Mouse (Mus musculus) cerebellum, adult 2 months (tissue): ENCODE results near the gene Smyd5.

Source experiments
- CTCF ChIP-seq: fragments of 200-500 bp; IDR thresholded peaks from 2 replicates; pipeline ENCODE4 v1.5.1; 2011; ENCODE audit warnings: low read depth, mild to moderate bottlenecking, control low read depth, low read length, moderate library complexity, borderline replicate concordance; ENCODE audit not compliant: insufficient read depth
- POLR2A ChIP-seq: fragments of 200-500 bp; IDR thresholded peaks from 2 replicates; pipeline ENCODE4 v1.6.1; 2011; ENCODE audit warnings: low read length, control low read depth, borderline replicate concordance; ENCODE audit not compliant: insufficient read depth

GRCm38 (mm10) chr6:85479979-85480378 lies 48.2 kb downstream of the Smyd5 start:
- no peak for TF ChIP-seq CTCF
- no peak for TF ChIP-seq POLR2A
